Mouse (Mus musculus) embryo, embryonic 10 days (tissue): ENCODE data around the gene Dnajc15.

Experiments used
- DNase-seq: peaks from one replicate; pipeline ENCODE4 v3.0.0-alpha.2; 2015; ENCODE audit warnings: low spot score

Gene Dnajc15

DNA sequence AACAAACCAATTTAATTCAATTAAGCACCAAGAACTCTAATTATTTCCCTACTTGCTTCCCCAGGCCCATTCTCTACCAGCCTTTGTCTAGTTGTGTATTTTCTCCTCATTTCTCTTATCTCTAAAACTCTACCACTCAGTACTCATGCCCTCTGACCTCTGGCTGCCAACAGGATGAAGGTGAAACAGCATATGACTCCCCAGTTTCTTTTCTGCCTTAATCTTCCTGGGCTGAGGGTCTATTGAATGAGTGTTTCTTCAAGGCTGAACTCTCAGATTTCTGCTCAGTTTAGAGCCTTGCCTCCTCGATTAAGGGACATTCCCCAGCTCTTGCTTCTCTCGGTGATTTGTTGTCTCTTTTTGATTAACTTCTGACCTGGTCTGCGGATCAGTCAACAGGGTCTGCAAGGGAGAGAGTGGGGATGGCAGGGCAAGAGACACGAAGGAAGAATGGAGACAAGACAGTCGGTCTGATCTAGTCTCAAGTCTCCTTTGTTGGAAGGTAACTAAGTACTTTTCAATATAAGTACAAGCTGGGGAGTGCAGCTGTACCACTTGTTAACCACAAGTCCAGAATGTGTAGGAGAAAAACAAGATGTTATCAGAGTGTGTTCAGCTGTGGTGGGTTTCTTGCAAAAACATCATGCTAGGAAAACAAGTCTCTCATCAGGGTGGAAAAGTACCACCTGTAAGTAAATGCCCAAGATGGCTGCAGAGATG is 13.9 kb downstream of the Dnajc15 start:
- DNase-seq: peak; percentile 7

DNA sequence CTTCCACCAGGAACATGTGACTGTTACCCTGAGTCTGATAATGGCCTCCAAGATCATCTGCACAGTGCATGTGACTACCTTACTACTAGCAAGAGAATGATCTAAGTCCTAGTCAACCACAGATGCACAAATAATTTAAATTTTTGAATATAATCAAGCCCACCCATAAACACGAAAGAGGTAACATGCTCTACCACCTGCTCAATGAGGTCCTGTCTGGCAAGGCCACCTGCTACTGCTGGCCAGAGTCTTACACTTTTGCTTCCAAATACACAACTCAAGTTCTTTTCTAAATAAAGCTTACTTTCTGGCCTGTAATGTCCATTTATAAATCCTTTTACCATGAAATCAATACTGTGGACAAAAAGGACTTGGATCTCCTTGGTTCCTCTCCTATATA is 15.0 kb downstream of the Dnajc15 start:
- no peak for DNase-seq

DNA sequence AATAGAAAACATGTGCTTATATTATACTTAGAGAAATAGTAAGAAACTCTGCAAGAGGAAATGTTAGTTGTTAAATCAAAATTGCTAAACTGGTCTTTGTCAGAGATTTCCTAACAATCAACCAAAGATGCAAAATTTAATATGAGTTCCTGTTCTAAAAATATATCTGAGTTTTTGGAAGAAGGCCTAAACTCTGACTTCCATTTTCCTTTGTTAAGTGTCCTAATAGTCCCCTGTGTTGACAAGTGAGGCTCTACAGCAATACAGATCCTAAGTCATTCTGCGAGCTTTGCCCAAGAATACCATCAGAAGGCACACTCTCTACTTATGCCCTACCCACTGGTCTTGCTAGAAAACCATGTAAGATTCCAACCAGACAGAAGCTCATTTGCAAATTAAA is 21.0 kb downstream of the Dnajc15 start:
- DNase-seq: no peak

DNA sequence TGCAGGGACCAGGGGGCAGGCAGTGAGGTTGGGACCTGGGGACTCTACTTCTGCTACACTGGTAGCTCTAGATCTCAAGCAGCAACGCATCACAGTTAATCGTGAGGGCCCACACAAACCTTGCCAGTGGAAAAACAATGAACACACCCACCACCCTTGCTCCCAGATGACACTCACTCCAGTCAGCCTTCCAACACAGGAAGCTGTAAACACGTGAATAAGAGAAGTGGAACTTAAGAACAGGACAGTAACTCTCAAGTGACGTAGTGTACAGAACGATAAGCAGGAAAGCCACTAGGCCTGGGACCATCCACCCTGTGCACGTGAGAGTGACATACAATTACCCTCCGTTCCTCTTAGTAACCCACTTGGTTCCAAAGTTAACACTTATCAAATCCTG is 25.1 kb downstream of the Dnajc15 start:
- no peak for DNase-seq

DNA sequence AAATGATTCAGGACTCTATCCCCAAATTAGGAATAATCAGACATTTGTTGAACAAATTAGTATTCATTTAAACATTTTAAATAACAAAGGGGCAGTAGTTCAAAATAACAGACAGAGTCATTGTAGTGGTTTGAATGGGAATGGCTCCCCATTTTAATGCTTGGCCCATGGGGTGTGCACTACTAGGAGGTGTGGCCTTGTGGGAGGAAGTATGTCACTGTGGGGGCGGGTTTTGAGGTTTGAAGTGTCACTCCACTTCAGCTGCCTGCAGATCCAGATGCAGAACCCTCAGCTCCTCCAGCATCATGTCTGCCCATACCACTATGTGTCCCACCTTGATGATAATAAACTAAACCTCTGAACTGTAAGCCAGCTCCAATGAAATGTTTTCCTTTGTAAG is 26.6 kb downstream of the Dnajc15 start:
- DNase-seq: no peak

DNA sequence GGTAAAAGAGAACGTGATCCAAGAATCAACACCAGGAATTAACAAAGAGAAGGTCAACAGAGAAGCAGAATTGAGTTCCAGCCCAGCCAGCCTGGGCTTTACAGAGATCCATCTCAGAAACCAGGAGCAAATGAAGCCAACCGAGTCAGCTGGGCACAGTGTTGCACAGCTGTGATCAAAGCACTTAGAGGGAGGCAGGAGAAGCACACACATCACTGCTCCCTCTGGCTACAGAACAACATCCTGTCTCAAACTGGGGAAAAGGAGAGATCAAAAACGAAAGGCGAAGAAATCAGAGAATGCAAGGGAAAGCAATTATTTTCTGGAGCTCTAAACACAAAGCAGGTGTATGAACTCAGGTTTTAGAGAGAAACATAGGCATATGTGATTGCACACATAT is 28.7 kb downstream of the Dnajc15 start:
- no peak for DNase-seq

DNA sequence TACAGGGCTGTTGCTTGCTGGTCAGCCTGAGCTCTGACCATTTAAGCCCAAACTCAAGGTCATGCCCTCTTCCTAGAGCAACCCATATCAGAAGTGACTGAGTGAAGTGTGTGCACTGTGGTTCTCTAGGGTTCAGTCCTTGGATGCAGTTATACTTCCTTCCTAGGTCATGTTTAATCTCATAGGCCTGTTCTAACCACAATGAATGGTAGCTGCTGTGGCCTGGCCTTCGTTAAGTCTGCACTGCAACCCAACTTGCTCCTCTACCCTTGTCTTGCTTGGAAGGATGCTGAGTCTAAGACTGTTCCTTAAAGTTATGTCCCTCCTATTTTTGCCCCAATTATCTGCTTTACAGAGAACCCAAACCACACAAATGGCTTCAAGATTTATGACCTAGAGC is 29.4 kb downstream of the Dnajc15 start:
- DNase-seq: no peak

DNA sequence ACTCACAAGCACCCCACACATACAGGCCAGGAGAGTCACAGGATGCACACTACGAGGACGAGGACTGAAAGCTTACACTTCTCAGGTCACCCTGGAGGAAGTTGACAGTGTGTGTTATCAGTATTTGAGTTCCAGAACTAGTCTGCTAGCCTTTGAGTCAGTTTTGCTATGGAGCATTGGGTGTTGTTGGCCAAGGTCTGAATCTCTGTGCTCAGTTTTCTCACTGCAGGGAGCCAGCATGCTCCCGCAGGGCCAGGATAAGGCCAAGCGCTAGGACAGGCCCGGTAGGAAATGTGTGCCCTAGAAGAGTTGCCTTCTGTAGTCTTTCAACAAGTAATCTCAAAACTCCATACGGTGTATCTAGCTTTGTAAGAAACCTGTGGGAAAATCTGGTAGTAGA is 34.4 kb downstream of the Dnajc15 start:
- DNase-seq: no peak

DNA sequence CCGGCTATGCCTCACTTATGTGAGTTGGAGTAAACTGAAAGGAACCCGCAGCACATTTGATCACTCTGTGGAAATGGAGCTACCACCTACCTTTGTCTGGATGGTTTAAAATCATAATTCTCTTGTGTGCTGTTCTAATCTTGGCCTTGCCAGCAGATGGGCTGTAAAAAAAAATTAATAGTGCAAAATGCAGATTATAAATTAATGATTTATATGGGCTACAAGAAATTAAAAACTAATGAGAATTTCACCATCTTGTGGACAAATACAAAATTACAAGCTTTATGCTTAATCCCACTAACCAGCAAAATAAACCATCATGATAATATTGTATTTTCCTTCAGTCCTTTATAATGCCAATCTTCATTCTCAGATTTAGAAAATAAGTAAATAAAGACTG is 34.8 kb downstream of the Dnajc15 start:
- no peak for DNase-seq

DNA sequence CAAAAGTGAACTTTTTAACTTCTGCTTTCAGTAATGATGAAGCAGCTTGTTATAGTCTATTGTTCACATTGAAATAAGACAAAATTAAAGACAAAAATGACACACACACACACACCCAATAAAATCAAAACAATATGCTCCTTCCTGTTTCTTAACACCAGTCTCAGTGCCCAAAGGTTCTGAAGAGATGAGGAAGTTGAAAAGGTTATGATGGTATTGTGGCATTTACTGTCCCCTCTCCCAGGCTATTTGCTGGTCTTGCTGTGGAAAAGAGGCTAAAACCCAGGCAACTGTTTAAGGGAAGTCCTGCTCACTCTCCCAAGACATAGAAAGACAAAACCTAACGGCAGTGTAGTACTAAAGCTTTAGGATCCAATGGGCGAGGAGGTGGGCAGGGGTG is 38.1 kb downstream of the Dnajc15 start:
- DNase-seq: no peak

DNA sequence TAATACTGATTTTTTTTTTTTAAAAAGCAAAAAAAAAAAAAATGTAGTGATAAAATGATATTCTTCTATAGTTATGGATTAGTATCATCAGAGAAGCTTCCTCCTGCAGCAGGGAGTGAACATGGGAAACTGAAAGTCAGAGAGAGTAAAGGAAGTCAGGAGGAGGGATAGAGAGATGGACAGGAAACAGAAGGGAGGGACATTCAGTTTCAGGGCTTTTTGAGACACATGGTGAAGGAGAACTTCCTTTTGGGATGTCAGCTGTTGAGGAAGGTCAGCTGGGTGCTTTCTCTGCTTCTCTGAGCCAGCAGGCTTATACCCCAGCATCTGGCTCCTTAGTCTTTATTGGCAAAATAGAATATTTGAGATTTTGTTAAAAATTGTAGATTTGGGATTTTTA is 42.6 kb downstream of the Dnajc15 start:
- no peak for DNase-seq

DNA sequence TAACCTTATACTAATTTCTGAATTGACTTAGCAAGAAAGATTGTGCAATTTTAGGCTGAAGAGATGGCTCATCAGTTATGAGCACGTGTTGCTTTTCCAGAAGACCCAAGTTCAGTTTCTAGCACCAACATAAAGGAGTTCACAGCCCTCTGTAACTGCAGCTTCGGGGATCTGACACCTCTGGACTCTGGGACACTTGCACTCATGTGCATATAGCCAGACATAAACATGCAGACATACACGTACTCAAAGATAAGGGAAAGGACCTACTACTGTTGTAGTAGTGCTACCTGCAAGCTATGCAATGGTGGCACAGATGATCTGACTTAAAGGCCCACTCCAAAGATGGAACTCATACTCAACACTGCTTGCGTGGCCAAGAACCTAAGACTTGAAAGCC is 43.0 kb downstream of the Dnajc15 start:
- DNase-seq: no peak

DNA sequence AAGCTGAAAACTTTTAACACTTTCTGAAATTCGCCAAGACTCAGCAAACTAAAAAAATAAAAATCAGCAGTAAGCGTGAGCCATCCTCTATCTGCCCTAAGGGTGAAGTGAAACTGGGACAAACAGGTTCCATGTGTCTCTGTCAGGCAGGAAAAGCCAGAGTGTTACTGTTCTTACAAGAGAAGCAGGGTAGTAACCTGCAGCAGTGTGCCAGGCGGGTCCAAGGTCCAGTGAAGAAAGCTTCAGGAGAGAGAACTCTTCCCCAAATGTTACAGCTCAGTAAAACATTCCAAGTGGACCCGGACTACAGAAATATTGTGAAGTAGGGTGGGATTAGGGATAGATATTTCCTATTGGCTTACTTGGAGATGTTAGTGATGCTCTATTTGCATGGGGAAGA is 45.3 kb downstream of the Dnajc15 start:
- DNase-seq: no peak

DNA sequence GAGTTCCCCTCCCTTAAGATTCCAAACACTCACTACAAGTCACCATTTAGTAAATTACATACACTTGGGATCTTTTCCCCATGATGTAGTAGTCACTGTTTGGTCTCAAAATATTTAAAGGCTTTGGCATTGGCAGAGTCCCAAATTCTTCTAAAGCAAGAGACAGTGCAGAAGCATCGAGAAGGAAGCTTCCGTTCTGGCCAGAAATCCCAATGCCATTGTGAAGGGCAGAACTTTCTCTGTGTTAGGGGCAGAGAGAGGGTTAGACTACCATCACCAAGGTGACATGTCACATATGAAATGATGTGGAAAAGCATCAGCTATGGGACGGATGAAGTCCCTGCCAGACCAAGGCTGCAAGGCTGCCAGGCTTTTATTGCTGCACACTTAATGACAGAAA is 49.0 kb downstream of the Dnajc15 start:
- DNase-seq: no peak

DNA sequence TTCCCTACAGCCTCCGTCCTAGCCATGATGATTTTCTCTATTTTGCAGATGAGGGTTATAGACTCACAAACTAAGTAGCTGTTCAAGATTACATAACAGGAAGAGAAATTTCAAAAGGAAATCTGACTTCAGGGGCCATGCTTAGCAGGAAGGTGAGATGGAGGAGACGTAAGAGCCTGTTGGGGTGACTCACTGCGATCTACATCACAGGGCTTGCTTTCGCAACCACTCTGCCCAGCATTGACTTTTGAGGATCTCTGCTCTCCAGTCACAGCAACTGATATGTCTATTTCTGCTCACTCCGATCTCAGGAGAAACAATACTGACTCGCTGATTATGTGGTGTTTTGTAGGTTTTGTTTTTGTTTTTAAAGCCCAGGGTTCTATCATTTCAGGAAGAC is 49.8 kb downstream of the Dnajc15 start:
- no peak for DNase-seq

DNA sequence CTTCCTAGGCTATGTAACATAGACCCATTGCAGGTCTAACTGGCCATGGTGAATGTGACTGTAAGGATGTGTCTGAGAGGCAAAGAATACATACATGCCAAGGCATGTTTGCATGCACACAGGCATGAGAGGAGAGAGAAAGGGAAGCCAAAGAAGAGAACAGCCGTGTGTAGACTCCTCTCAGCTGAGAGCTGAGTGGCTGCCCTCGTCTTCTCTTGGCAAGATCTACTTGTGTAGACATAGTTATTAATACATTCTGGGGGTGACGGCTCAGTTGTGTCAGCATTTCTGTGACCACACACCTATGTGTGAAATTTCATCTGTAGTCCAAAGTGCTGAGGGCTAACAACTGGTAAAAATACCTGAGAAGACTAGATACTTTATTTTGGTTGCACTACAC is 55.1 kb downstream of the Dnajc15 start:
- DNase-seq: no peak

DNA sequence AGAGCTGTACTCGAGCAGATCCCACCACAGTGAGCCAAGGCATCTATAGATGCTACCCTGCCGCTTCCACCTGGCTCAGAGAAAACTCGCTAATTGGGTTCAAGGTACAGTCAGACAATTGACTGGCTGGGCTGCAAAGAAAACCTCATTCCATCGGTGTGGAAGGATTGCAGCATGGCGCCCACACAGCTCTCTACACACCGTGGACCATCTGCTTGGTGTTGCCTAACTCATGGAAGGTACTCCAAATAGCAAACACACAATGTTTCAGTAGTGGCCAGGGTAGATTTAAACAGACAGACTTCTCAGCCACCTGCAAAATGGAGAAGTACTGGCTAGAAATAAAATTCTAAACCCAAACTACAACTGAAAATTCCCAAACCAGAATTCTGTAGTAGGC is 57.4 kb downstream of the Dnajc15 start:
- DNase-seq: no peak

DNA sequence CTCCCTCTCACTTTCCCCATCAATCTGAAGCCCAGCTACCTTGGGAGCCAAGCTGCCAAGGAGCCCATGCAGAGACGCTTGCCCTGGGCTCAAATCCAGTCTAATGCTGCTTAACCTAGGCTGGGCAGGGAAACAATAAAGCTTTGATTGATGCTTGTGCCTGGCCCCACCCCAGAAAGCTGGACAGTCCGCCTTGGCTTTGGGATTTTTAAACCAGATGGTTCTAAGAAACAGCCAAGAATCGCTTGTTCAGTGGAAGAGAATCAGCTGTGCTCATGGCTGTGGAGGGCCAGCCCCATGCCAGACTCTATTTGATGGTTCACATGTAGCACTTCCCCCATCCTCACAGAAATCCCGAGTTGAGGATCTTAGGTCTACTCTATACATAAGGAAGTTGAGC is 60.0 kb downstream of the Dnajc15 start:
- no peak for DNase-seq

DNA sequence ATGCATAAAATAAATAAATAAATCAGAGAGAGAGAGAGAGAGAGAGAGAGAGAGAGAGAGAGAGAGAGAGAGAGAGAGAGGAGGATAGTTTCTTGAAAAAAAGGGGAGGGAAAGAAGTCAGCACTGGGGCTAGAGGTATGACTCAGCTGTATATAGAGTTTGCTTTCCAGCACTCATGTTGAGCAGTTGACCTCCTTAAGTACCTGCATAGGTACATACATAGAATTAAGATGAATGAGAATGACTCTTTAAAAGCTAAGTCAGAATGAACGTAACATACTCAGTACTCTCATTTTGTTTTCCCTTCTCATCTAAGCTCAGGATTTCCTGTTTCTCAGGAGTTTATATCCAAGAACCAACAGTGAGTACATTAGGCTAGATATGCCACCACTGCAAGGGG is 62.0 kb downstream of the Dnajc15 start:
- no peak for DNase-seq

DNA sequence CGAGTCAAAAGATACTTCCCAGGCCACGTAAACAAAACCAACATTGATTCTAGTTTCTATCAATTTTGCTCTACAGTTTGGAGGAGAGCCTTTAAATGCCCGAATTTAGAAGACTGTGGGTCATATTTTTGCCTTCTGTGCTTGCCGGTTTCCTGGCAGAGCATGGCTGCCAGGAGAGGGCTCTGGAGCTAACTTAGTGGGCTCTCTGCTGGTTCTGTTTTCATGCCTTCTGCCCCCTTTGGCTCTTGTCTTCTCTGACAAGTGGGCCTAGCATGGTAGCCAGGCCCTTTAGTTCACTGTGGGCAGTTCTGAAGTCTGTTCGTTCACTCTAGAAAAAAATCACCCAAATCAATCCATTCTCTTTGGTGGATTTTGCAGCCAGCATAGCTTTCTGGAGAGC is 63.5 kb downstream of the Dnajc15 start:
- no peak for DNase-seq

DNA sequence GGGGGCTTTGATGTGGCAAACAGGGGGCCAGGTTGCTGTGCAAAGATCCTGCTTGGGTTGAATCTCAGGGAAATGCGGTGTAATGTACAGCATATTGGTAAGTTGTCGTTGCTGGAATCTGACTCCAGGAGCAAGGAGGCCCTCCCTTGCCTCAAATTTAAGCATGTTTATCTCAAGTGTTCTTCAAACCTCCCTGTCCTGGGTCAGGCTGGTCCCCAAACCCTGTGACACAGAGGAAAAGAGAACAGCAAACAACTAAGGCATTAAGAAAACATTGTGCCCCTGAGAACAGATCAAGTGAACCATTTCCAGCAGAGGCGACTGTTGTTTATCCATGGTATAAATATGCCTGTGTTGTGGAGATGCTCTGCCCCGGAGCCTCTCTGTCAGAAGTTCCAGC is 67.1 kb downstream of the Dnajc15 start:
- no peak for DNase-seq

DNA sequence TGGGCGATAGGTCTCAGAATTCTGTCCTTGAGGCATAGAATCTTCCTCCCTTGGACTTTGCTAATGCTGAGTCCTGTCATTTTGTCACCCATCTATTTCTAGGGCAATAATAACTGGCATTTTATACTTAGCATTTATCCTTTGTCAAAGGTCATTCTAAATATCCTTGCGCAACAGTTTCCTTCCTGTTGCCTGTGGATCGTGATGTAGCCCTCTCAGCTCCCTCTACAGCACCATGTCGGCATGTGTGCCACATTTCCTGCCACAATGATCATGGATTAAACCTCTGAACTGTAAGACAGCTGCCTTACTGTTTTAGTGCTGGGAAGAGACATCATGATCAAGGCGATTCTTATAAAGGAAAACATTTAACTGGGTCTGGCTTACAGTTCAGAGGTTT is 68.6 kb downstream of the Dnajc15 start:
- no peak for DNase-seq

DNA sequence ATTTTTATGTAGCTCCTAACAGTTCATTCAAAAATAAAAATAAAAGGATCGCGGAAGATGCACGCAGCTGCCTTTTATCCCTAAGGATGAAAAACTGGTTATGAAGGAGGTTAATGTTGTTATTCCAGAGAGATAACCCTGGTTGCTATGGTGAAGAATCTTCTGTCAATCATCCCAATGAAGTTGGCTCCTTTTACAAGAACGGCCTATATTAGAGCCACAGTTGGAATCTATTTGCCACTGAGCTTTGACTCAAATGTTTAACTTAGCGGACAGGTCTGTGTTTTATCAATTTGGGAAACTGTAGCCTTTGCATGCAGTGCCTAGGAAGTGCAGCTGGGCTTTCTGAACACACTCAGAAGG is 72.7 kb downstream of the Dnajc15 start:
- peak; percentile 30 for DNase-seq

DNA sequence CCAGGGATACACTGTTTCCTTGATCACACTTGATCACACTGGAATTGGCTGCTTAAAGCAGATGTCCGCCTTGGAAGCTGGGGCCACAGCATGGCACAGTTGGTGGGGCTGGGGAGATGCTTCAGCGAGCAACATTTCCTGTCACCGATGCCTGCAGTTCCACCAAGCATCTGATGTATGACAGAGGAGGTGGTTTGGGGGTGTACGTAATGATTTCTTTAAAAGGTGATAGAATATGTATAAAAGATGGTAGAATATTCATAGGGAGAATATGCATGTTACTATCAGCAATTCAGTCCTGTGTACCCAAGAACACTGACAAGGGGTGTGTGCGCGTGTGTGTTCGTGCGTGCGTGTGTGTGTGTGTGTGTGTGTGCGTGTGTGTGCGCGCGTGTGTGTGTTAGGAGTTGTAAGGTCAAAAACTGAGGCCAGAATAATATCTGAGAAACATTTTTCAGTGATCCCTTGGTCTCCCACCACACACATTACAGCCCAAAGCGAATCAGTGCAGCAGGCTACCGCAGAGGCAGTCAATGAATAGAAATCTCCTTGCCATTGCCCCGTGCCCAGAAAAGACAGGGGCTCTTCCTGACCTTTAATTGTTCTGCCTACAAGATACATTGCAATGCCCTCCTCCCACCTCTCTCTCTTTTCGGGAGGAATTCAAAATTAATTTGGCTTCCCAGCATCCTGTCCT is 73.2 kb downstream of the Dnajc15 start:
- peak; percentile 22 for DNase-seq
